Mouse (Mus musculus): ENCODE data around the gene Rbm26.

Rbm26 gene

GRCm38 (mm10) chr14:105061230-105061629, 115.9 kb downstream of the Rbm26 start:
- no peak for TF ChIP-seq GATA4 (IDR thresholded peaks at IDR 0.05; ENCODE audit: insufficient replicate concordance, low read length)

- TF ChIP-seq GATA4 (IDR thresholded peaks at IDR 0.05; ENCODE audit: insufficient replicate concordance, low read length): no peak
Measured at GRCm38 (mm10) chr14:105057934-105058333, 119.2 kb downstream of the Rbm26 start.

All from liver, adult (tissue).